Mouse (Mus musculus) cerebellum, adult 11-12 months (tissue): ENCODE results near the gene B4galt1.
"Not testable (repeated sequence)": the region's sequence is repeated elsewhere in the genome, so short reads cannot be mapped to it uniquely, and the experiment has no call there.

Experiments
- DNase-seq: peaks from one replicate; pipeline ENCODE4 v3.0.0; 2022

B4galt1 gene

DNA sequence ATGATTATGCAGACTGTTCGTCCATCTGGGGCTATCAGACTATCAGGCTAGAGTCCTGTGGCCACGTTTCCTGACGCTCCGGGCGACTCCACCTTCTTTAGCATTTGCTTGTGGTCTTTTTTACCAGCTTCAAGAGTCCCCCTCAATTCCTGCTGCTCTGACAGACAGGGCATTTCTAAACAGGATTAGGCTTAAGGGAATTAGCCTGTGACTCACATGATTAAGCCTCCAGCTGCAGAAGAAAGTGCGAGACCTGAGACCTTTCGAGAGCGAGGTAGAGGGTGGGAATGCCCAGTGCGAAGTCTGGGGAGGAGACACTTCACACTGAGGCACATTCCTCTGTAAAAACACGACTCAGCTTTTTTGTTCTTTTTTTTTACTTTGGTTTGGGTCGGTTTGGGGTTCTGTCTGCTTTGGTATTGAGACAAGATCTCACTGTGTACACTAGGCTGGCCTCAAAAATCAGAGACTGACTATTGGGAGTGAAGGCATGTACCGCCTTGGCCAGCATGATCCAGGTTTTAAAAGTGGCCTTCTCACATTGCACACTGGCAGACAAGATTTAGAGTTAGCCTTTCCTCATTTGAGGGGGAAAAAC, 37.9 kb downstream of the B4galt1 start:
- no peak for DNase-seq

GRCm38 (mm10) chr4:40815120-40815519, 38.7 kb downstream of the B4galt1 start:
- no peak for DNase-seq

DNA sequence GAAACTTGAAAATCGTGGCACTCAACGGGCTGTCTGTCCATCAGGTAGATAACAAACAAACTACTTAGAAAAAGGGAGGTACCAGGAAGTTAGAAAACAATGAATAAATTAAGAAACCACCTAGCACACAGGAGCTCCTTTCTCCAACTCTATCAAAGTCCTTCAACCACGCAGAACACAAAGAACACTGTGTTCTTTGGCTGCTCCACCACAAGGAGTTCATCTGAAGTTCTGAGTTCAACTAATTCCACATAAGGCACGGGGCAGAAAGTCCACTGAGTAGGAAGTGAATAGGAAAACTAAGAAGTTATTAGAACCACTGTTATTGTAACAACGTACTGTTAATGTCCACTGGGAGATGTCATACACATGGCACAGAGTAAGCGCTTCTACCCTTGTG, 39.4 kb downstream of the B4galt1 start:
- DNase-seq: no peak

- DNase-seq: no peak
These were observed 40.9 kb downstream of the B4galt1 start for GRCm38 (mm10) chr4:40812891-40813290.

GRCm38 (mm10) chr4:40810481-40810880, 43.3 kb downstream of the B4galt1 start:
- DNase-seq: no peak

- no peak for DNase-seq
These were observed 46.4 kb downstream of the B4galt1 start for GRCm38 (mm10) chr4:40807382-40807781.

DNA sequence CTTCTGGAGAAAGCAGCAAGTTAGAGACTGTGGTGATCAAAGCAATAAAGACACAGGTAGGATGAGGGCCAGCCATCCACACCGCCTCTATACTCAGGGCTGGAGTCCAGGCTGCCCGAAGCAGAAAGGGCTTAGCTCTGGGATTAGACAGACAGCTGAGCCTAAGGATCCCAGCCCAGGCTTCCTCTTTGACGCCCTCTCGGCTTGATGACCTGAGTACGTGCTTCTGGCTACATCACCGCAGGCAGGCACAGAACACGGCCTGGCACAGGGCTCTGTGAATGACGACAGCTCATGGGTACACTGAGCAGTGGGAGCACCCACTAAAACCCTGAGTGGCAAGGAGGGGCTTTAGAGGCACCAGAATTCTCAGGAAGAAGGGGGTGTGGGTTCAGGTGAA, 48.4 kb downstream of the B4galt1 start:
- DNase-seq: no peak

GRCm38 (mm10) chr4:40802787-40803186, 51.0 kb downstream of the B4galt1 start:
- no peak for DNase-seq

DNA sequence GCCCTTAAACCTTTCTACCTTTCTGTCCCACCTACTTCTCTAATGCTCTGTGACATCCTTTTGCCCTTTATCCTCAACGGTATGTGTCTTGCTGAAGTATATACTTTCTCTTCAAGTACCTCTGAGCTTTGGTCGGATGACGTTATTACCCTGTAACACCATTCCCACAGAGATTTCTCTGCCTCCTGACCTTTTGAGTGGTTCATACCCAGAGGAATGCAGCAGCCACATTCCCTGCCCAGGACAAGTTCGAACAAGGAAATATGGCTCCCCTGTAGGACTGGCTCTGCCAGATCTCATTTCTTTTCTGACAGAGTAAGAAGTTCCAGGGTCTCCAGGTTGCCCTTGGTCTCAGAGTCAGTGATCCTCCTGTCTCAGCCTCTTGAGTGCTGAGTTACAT, 51.9 kb downstream of the B4galt1 start:
- DNase-seq: no peak

- no peak for DNase-seq
These were observed 52.9 kb downstream of the B4galt1 start for GRCm38 (mm10) chr4:40800873-40801272.

- DNase-seq: not testable (repeated sequence)
These were observed 54.8 kb downstream of the B4galt1 start for GRCm38 (mm10) chr4:40798833-40799555.

GRCm38 (mm10) chr4:40795761-40796160, 58.0 kb downstream of the B4galt1 start:
- no peak for DNase-seq

GRCm38 (mm10) chr4:40794320-40794719, 59.5 kb downstream of the B4galt1 start:
- no peak for DNase-seq

DNA sequence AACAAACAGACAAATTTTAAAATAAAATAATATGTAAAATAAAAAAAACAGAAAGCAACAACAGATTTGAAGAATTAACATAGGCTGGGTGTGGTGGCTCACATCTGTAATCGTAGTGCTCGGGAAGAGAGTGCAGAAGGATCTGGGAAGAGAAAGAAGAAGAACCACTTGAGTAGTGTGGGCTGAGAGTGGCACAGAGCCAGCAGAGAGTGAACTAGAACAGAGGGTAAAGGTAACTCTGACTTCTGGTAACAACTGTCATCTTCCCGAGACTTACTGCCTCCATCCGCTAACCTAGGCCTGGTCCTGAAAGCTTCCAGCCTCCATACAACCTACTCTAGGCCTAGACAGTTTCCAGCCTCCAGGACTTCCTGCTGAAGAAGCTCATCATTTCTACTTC, 62.6 kb downstream of the B4galt1 start:
- DNase-seq: no peak

DNA sequence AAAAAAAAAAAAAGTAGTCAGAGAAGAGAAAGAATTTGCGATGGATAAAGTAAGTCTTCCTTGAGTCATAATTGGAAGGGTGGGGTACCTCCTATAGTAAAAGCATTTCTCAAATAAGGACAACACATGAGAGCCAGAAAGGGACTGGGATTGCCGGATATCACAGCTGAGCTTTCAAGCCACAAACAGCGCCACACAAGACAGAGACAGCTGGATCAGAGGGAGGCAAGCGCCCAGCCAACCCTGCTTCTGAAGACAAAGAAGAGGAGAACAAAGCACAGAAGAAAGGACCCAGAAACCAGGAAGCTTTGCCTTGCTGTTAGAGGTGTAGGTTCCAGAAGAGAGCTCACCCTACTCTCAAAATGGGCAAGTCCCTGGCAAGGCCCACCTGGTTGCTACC, 67.2 kb downstream of the B4galt1 start:
- DNase-seq: no peak

DNA sequence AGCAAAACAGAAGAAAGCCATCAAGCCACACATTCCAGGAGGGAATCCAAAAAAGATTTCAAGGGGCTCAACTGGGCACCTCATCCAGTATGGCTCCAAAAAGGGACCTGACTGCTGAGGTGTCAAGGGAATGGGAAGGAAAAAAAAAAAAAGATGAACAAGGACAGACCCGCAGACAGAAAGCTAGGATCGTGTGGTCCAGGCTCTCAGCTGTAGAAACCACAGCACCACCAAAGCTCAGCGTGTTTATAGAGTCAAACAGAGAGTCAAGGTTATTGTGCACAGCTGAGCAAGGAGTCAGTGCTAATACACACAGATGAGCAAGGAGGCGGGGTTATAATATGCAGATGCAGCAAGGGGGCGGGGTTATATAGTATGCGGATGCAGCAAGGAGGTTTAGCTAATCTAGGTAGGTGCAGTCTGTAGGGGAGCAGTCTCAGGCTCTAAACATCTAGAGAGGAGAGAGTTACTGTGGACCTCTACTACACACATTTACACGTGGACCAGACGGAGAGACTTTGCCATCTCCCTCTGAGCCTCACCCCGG, 68.1 kb downstream of the B4galt1 start:
- DNase-seq: no peak

GRCm38 (mm10) chr4:40784556-40785169, 69.1 kb downstream of the B4galt1 start:
- DNase-seq: no peak

GRCm38 (mm10) chr4:40783049-40783448, 70.8 kb downstream of the B4galt1 start:
- DNase-seq: no peak

DNA sequence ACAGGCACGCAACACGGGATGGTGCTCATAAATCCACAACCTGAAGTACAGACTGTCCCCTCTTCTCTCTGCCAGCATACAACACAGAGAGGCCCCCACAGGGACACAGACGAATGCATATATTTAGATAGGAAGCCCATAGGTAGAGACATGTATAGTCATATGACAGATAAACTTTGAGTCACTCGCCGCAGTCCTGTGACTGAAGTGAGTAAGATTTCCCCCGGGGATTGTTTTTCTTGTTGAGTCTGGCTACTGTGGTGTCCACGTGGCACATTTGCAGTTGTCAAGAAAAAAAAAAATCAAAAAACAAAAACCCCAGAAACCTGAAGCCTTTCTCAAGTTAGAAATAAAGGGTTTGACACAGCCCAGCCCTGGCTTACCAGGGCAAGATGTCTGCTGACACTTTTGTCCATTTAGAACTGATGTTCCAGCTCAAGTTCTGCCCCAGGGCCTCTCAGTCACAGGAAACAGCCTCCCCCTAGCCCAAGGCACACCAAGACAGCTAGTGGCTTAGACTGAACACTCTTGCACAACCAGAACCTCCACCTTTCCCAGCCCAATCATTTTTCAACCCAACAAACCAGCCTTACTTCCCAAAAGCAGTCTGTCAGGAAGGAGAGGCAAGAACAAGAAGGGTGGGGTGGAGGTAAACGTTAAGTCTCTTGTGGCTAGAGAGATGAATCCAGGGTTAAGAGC, 71.9 kb downstream of the B4galt1 start:
- no peak for DNase-seq

DNA sequence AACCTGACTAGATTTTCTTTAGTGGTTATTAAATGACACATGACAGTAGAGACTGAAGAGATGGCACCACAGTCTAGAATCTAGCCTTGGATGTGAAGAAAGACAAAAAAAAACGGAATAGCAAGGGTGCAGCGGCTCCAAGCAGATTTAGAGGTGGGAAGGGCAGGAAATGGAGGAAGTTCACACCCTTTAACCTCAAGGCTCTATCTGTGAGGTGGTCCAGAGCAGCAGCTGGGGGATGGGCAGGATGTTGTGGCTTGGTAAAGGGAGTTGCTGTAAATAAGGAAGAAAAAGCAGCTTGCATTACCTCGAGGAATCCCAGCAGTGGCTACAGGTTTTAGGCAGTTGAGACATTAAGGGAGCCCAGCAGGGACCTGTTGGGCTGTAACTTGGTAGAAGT, 72.7 kb downstream of the B4galt1 start:
- DNase-seq: no peak

DNA sequence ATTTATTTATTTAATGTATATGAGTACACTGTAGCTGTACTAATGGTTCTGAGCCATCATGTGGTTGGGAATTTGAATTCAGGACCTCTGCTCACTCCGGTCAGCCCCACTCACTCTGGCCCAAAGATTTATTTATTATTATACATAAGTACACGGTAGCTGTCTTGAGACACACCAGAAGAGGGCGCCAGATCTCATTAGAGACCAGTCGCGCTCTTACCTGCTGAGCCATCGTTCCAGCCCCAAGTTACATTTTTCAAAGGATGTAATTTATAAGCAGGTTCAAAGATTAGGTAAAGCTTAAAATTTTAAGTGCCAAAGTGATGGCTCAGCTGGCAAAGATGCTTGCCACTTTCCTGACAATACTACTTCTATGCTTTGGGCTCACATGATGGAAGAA, 75.1 kb downstream of the B4galt1 start:
- no peak for DNase-seq

DNA sequence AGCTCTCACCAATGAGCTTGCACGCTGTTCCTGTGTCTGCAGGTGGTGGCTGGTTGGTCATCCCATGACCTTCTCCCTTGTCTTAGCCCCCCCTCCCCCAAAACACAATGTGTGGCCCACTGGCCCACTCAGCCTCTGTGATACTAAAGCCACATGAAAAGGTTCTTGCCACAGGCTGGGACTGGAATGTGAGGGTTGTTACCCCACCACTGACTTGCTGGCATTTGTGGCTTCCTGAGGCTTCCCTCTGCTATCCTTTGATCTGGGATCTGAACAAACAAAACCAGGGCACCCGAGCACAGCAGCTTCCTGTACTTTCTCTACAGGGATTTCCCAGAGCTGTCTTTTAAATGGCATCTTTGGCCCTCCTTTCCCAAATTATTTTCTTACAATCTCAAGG, 76.7 kb downstream of the B4galt1 start:
- DNase-seq: no peak

GRCm38 (mm10) chr4:40776416-40776815, 77.4 kb downstream of the B4galt1 start:
- DNase-seq: no peak
